In the genomic region with DNA sequence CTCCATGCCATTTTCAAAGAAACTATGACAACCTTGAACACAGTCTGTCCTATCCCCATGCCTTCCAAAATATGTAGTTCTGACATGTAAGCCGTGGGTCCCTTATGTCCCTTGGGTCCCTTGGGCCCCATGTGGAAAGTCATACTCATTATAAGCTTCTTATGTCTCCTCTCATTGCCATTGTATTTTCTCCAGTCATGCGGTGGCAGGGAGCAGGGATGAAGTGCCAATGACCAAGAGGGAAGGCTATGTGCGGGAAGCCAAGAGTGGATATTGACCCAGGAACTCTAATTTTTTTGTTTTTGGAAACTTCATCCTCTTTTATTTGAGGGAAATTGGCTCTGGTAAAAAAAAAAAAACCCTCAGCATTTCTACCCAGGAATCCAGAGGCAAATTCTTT, we compare ENCODE assay signal across 22 mouse cellular contexts.
"Had no signal": no experiment of that assay in that cellular context is flagged by ENCODE, and none has a peak within 500 bp of the region (broad histone marks: within the 10 kb centered on the region; RNA-seq: fewer than 3 reads in every experiment).

No protein-coding gene starts in this region.

- H3K27me3 ChIP-seq: heart, embryonic 13.5 days; heart, embryonic 15.5 days; hindbrain, embryonic 13.5 days; hindbrain, embryonic 15.5 days; kidney, embryonic 15.5 days; limb, embryonic 13.5 days; limb, embryonic 15.5 days had no signal

- H3K4me3 ChIP-seq: heart, embryonic 10.5 days; heart, embryonic 13.5 days; heart, embryonic 15.5 days; hindbrain, embryonic 13.5 days; hindbrain, embryonic 15.5 days; kidney, embryonic 15.5 days; limb, embryonic 13.5 days; limb, embryonic 15.5 days had no signal

- DNase-seq: forebrain, postnatal 0 days; gastrocnemius, postnatal 10 days; gastrocnemius, postnatal 25 days; heart, postnatal 36 days; kidney, adult 11 months; kidney, adult 9 months; kidney, postnatal 14 days; kidney, postnatal 36 days; layer of hippocampus, adult 9-11 months; layer of hippocampus, postnatal 36 days; left cerebral cortex, postnatal 4 days had no signal

- H3K4me1 ChIP-seq: hindbrain, embryonic 13.5 days; hindbrain, embryonic 15.5 days had no signal

- H3K9ac ChIP-seq: forebrain, postnatal 0 days; heart, embryonic 13.5 days; heart, embryonic 15.5 days; hindbrain, embryonic 13.5 days; hindbrain, embryonic 15.5 days; kidney, embryonic 15.5 days; limb, embryonic 13.5 days; limb, embryonic 15.5 days had no signal

- H3K36me3 ChIP-seq: heart, embryonic 10.5 days; heart, embryonic 13.5 days; heart, embryonic 15.5 days; hindbrain, embryonic 13.5 days; kidney, embryonic 15.5 days; limb, embryonic 13.5 days; limb, embryonic 15.5 days had no signal

- H3K4me2 ChIP-seq: heart, embryonic 13.5 days; heart, embryonic 15.5 days; hindbrain, embryonic 13.5 days; hindbrain, embryonic 15.5 days; kidney, embryonic 15.5 days; limb, embryonic 13.5 days; limb, embryonic 15.5 days had no signal

- ATAC-seq: forebrain, postnatal 0 days; hindbrain, postnatal 0 days; intestine, embryonic 16.5 days had no signal

- H3K9me3 ChIP-seq: heart, embryonic 10.5 days; heart, embryonic 13.5 days; heart, embryonic 15.5 days; hindbrain, embryonic 13.5 days; hindbrain, embryonic 15.5 days; kidney, embryonic 15.5 days; limb, embryonic 13.5 days; limb, embryonic 15.5 days had no signal

- H3K27ac ChIP-seq: heart, embryonic 10.5 days; heart, embryonic 13.5 days; heart, embryonic 15.5 days; hindbrain, embryonic 13.5 days; hindbrain, embryonic 15.5 days; hindbrain, postnatal 0 days; kidney, postnatal 0 days; limb, embryonic 13.5 days had no signal
